Mouse (Mus musculus) embryonic stem cell, embryonic (primary cell): ENCODE measurements around the gene St3gal2.

Experiments used
- CTCF ChIA-PET, 4 experiments: fragments of 300-600 bp in 2 of 4; fragments of 350-600 bp in 2 of 4; sonication (Branson Sonifier 250); formaldehyde crosslinking; loops; one replicate each; lab custom pipeline; 2022; ENCODE audit warnings: inconsistent platforms in 2 of 4; lab: Charles Lee
- POLR2A ChIA-PET, 4 experiments: fragments of 300-600 bp in 2 of 4; fragments of 350-600 bp in 2 of 4; sonication (Branson Sonifier 250); formaldehyde crosslinking; loops; one replicate each; lab custom pipeline; 2022; ENCODE audit warnings: antibody characterized with exemption in 4 of 4, inconsistent platforms in 1 of 4; lab: Charles Lee

Gene St3gal2

GRCm38 (mm10) chr8:110901056-110901455 is 18.7 kb upstream of the St3gal2 start:
- ChIA-PET POLR2A (interaction anchor here (0.7 to 2.2 kb wide), 23 partner anchors 8 to 1979 kb away, joined by 3 to 10 read pairs (median 4); partner anchors contain the start of genes St3gal2 (in 2 of the 4), Aars (in 1 of the 4), Exosc6 (in 1 of the 4) and Mtss1l (in 1 of the 4)), CTCF (interaction anchor here in 3 of 4 experiments (0.6 to 1.1 kb wide), 4 partner anchors 16 to 151 kb away, joined by 3 to 7 read pairs (median 4); partner anchors contain the start of gene Ddx19a (in 1 of the 3))

GRCm38 (mm10) chr8:110901839-110902578 is 17.7 kb upstream of the St3gal2 start, which contains the start of gene Fuk:
TSS of gene Fuk (minus strand) at chr8:110902488.
- ChIA-PET CTCF (interaction anchor here (0.6 to 1.1 kb wide), 7 partner anchors 8 to 398 kb away, joined by 3 to 8 read pairs (median 3); partner anchors contain the start of genes Ddx19a (in 1 of the 4) and Rfwd3 (in 1 of the 4)), POLR2A (interaction anchor here in 3 of 4 experiments (0.6 to 2.2 kb wide), 29 partner anchors 9 to 462 kb away, joined by 3 to 10 read pairs (median 4); partner anchors contain the start of genes St3gal2 (in 2 of the 3), Aars (in 1 of the 3), Exosc6 (in 1 of the 3) and Mtss1l (in 1 of the 3))

GRCm38 (mm10) chr8:110902579-110902965 is 17.1 kb upstream of the St3gal2 start:
- POLR2A ChIA-PET = interaction anchor here in 3 of 4 experiments (0.7 to 2.2 kb wide), 14 partner anchors 15 to 462 kb away, joined by 3 to 10 read pairs (median 4); partner anchors contain the start of genes Exosc6 (in 1 of the 3) and Sf3b3 (in 1 of the 3)
- CTCF ChIA-PET = interaction anchor here in 3 of 4 experiments (0.6 to 1.1 kb wide), 3 partner anchors 10 to 397 kb away, joined by 3 to 8 read pairs (median 3); partner anchors contain the start of gene Rfwd3 (in 1 of the 3)

- CTCF ChIA-PET = interaction anchor here in 2 of 4 experiments (0.5 to 0.9 kb wide), 2 partner anchors 156 to 183 kb away, joined by 3 to 8 read pairs; no protein-coding TSS in a partner anchor
- POLR2A ChIA-PET = interaction anchor here in 2 of 4 experiments (0.6 to 1.9 kb wide), 4 partner anchors 12 to 76 kb away, joined by 5 to 7 read pairs (median 6); partner anchors contain the start of gene St3gal2 (in 2 of the 2)
Measured at GRCm38 (mm10) chr8:110905404-110905803, 14.3 kb upstream of the St3gal2 start.

GRCm38 (mm10) chr8:110906682-110907081 is 13.0 kb upstream of the St3gal2 start:
- POLR2A ChIA-PET = interaction anchor here in 2 of 4 experiments (1.4 to 1.9 kb wide), 5 partner anchors 10 to 289 kb away, joined by 3 to 7 read pairs (median 6); partner anchors contain the start of genes St3gal2 (in 2 of the 2) and Vac14 (in 1 of the 2)

GRCm38 (mm10) chr8:110909850-110910249 is 9.9 kb upstream of the St3gal2 start:
- CTCF ChIA-PET = interaction anchor here in 1 of 4 experiments (0.6 kb wide), 1 partner anchor 33 kb away, joined by 3 read pairs; no protein-coding TSS in a partner anchor
- POLR2A ChIA-PET = interaction anchor here in 1 of 4 experiments (2.9 kb wide), 1 partner anchor 9 kb away, joined by 11 read pairs; the partner anchor contains the start of gene St3gal2

More at GRCm38 (mm10) chr8:110906682-110907081, 13.0 kb upstream of the St3gal2 start:
- CTCF ChIA-PET = no interaction called here

- ChIA-PET CTCF (interaction anchor here in 3 of 4 experiments (0.6 to 1.3 kb wide), 6 partner anchors 8 to 850 kb away, joined by 3 to 4 read pairs (median 3); partner anchors contain the start of gene St3gal2 (in 1 of the 3)), POLR2A (interaction anchor here in 3 of 4 experiments (0.6 to 1.4 kb wide), 6 partner anchors 23 to 392 kb away, joined by 3 read pairs; no protein-coding TSS in a partner anchor)
Measured at GRCm38 (mm10) chr8:110911576-110912570, 7.8 kb upstream of the St3gal2 start.

- POLR2A ChIA-PET = interaction anchor here in 2 of 4 experiments (0.5 to 3.1 kb wide), 12 partner anchors 9 to 330 kb away, joined by 3 to 11 read pairs (median 4); partner anchors contain the start of gene Sf3b3 (in 1 of the 2)
Measured at GRCm38 (mm10) chr8:110917415-110917814, 2.3 kb upstream of the St3gal2 start.

GRCm38 (mm10) chr8:110918027-110918426 is 1.7 kb upstream of the St3gal2 start:
- POLR2A ChIA-PET = interaction anchor here in 3 of 4 experiments (0.5 to 3.2 kb wide), 18 partner anchors 9 to 310 kb away, joined by 3 to 25 read pairs (median 4); partner anchors contain the start of gene Sf3b3 (in 1 of the 3)
- CTCF ChIA-PET = no interaction called here

More at GRCm38 (mm10) chr8:110917415-110917814, 2.3 kb upstream of the St3gal2 start:
- CTCF ChIA-PET = no interaction called here

- ChIA-PET POLR2A (interaction anchor here in 3 of 4 experiments (0.5 to 3.2 kb wide), 19 partner anchors 10 to 310 kb away, joined by 3 to 25 read pairs (median 4); partner anchors contain the start of gene Sf3b3 (in 1 of the 3)), CTCF (no interaction called here)
Measured at GRCm38 (mm10) chr8:110918460-110918859, 1.3 kb upstream of the St3gal2 start.

- ChIA-PET CTCF (interaction anchor here in 3 of 4 experiments (0.6 to 1.2 kb wide), 9 partner anchors 9 to 1227 kb away, joined by 3 to 13 read pairs (median 4); partner anchors contain the start of gene Ist1 (in 1 of the 3)), POLR2A (interaction anchor here in 3 of 4 experiments (0.5 to 3.2 kb wide), 40 partner anchors 8 to 871 kb away, joined by 3 to 25 read pairs (median 4); partner anchors contain the start of genes Ddx19a (in 2 of the 3), Sf3b3 (in 2 of the 3), Aars (in 1 of the 3) and Cog4 (in 1 of the 3))
Measured at GRCm38 (mm10) chr8:110920032-110920772, 480 bp downstream of the St3gal2 start.

GRCm38 (mm10) chr8:110920773-110921277 is 1.1 kb downstream of the St3gal2 start:
- CTCF ChIA-PET = interaction anchor here in 2 of 4 experiments (0.5 to 0.6 kb wide), 2 partner anchors 19 to 27 kb away, joined by 6 to 13 read pairs; no protein-coding TSS in a partner anchor
- POLR2A ChIA-PET = interaction anchor here in 3 of 4 experiments (0.7 to 3.2 kb wide), 10 partner anchors 19 to 113 kb away, joined by 3 to 25 read pairs (median 10); partner anchors contain the start of gene Aars (in 1 of the 3)

GRCm38 (mm10) chr8:110921492-110922230 is 1.9 kb downstream of the St3gal2 start:
- CTCF ChIA-PET = interaction anchor here in 2 of 4 experiments (0.5 to 0.6 kb wide), 2 partner anchors 18 to 26 kb away, joined by 6 to 13 read pairs; no protein-coding TSS in a partner anchor

GRCm38 (mm10) chr8:110925691-110926140 is 6.0 kb downstream of the St3gal2 start:
- POLR2A ChIA-PET = interaction anchor here in 2 of 4 experiments (0.9 to 2.6 kb wide), 5 partner anchors 14 to 107 kb away, joined by 3 to 7 read pairs (median 3); partner anchors contain the start of gene Aars (in 1 of the 2)
- CTCF ChIA-PET = interaction anchor here in 1 of 4 experiments (0.7 kb wide), 1 partner anchor 493 kb away, joined by 3 read pairs; no protein-coding TSS in a partner anchor

More at GRCm38 (mm10) chr8:110921492-110922230, 1.9 kb downstream of the St3gal2 start:
- POLR2A ChIA-PET = interaction anchor here in 2 of 4 experiments (0.7 to 2.1 kb wide), 2 partner anchors 49 kb away, joined by 4 to 5 read pairs; no protein-coding TSS in a partner anchor
